Mouse (Mus musculus) thymus, postnatal 4 days (tissue): ENCODE results near the gene Klhl2.

ENCODE experiments used
- DNase-seq: peaks from one replicate; pipeline ENCODE4 v3.0.0; 2021

The Klhl2 gene

GRCm38 (mm10) chr8:64690306-64690705, 159.5 kb downstream of the Klhl2 start:
- DNase-seq = no peak
